ENCODE assay signal across 18 mouse cellular contexts in the genomic region with DNA sequence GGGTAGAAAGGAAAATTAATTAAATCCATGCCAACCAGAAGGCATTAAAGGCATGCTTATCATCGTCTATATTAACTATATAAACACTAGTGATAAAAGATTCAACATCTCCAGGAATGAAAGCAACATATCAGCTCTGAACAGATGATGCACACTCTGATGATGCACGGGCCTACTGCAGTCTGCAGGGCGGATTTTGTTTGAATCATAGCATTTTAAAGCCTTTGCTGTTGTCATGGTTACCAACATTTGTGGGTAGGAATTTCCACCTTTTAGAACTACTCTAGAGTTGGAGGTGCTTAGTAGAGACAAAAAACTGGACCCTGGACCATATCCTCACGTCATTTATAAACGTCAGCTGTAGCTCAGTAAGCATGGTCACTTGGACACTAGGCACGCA.
"Had no signal": no experiment of that assay in that cellular context is flagged by ENCODE, and none has a peak within 500 bp of the region (broad histone marks: within the 10 kb centered on the region; RNA-seq: fewer than 3 reads in every experiment).

No protein-coding gene starts in this region.

- H3K4me2 ChIP-seq: limb, embryonic 12.5 days; limb, embryonic 15.5 days; liver, embryonic 11.5 days; lung, embryonic 14.5 days; midbrain, embryonic 12.5 days; midbrain, embryonic 15.5 days had no signal

- H3K9me3 ChIP-seq: limb, embryonic 12.5 days; limb, embryonic 15.5 days; midbrain, embryonic 12.5 days; midbrain, embryonic 15.5 days had no signal

- H3K27ac ChIP-seq: kidney, postnatal 0 days; left cerebral cortex, adult 2 months; limb, embryonic 12.5 days; limb, embryonic 15.5 days; liver, embryonic 14.5 days; macrophage; midbrain, embryonic 12.5 days; midbrain, embryonic 15.5 days; stomach, postnatal 0 days had no signal

- H3K27me3 ChIP-seq: limb, embryonic 12.5 days; limb, embryonic 15.5 days; midbrain, embryonic 12.5 days; midbrain, embryonic 15.5 days had no signal

- H3K4me3 ChIP-seq: left cerebral cortex, adult 2 months; limb, embryonic 12.5 days; limb, embryonic 15.5 days; midbrain, embryonic 12.5 days; midbrain, embryonic 15.5 days had no signal

- ATAC-seq: intestine, postnatal 0 days; liver, postnatal 0 days; lung, postnatal 0 days; midbrain, embryonic 15.5 days had no signal

- H3K36me3 ChIP-seq: midbrain, embryonic 12.5 days; midbrain, embryonic 15.5 days had no signal

- DNase-seq: kidney, adult 2 months; kidney, postnatal 25 days; liver, postnatal 0 days; lung, embryonic 14.5 days; right cerebral cortex, postnatal 4 days; thymus, postnatal 25 days had no signal

- H3K4me1 ChIP-seq: limb, embryonic 12.5 days; limb, embryonic 15.5 days; midbrain, embryonic 12.5 days had no signal

- H3K9ac ChIP-seq: limb, embryonic 12.5 days; limb, embryonic 15.5 days; liver, embryonic 14.5 days; liver, postnatal 0 days; lung, embryonic 14.5 days; midbrain, embryonic 12.5 days; midbrain, embryonic 15.5 days had no signal
